Mouse (Mus musculus) left cerebral cortex, adult 9 months (tissue): ENCODE results near the gene Ace3.

ENCODE experiments used
- DNase-seq, 2 experiments: peaks; one replicate each; pipeline ENCODE4 v3.0.0; 2022; ENCODE audit warnings: low spot score in 2 of 2

The Ace3 gene

DNA sequence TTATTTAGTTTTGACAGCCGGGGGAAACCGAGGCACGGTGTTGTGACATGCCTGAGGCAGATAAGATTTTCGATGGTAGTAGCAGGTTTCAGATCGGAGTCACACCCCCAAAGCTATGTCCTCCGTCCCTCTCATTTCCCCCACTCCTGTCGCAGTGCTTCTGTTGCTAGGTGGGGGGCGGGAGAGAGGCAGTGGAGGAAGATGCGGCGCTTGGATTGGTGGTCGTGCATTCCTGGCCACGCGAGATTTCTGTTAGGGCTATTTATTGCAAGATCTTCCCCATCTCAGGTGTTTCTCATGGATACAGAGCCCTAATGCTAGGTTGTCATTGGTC is 42.9 kb downstream of the Ace3 start:
- peak; percentile 76 to 82 for DNase-seq

DNA sequence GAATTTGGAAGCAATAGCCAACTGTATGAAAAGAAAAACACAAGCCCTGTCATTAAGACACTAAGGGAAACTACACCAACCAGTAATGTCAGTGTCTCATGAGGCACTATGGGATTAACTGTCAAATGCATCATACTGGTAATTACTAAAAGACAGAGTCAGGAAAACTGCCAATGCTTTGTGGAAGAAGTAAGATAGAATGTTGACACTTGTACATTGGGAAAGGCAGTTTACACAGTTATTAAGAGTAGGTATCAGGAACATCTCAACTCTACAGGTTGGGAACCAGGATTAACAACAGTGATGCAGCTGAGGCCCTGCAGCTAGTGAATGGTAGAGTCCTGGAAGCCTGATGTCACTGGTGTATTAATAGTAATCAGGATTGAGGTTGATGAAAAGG is 49.9 kb downstream of the Ace3 start:
- DNase-seq = no peak

DNA sequence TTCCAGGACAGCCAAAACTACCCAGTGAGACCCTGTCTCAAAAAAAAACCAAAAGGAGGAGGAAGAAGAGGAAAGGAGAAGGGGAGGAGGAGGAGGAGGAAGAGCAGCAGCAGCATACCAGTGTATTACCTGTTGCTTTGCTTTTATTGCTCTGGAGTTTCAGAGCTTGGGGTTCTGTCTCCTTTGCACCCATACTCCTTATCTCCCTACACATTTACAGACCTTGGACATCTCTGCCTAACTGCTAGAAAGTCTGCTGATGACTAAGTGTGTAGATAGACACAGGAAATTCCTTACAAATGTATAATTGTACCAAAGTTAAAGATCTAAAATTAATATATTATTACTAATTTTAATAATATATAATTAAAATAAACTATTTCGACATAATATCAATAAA is 50.8 kb downstream of the Ace3 start:
- DNase-seq = no peak

DNA sequence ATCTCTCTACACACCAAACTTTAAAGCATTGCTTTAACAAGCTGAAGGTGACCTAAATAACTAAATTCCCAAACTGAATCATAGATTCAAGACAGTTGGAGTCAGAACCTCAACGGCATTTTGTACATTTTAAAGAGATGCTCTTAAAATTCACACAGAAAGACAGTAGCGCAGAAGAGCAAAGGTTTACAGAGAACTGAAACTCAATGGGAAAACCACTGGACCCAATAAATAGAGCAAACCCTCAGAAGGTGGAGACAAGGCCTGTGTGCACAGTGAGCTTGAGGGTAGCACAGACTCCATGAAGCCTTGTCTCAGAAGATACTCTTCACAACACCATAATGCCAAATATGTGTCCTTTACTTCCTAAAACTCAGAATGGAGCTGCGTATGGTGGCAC is 51.3 kb downstream of the Ace3 start:
- DNase-seq = no peak

DNA sequence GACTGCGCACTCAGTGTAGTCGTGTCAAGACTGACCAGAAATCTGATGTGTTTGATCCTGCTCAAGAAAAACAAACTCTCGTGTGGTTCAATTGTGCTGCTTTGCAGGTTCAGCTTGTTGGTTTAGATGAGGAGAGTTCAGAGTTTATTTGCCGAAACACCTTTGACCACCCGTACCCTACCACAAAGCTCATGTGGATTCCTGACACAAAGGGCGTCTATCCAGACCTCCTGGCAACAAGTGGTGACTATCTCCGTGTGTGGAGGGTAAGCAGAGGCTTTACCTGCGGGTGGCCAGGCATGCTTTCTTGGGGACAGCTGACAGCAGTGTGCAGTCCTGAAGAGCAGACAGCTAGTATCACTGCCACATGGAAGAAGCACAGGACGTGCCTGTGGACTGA is 52.1 kb downstream of the Ace3 start:
- DNase-seq = no peak

DNA sequence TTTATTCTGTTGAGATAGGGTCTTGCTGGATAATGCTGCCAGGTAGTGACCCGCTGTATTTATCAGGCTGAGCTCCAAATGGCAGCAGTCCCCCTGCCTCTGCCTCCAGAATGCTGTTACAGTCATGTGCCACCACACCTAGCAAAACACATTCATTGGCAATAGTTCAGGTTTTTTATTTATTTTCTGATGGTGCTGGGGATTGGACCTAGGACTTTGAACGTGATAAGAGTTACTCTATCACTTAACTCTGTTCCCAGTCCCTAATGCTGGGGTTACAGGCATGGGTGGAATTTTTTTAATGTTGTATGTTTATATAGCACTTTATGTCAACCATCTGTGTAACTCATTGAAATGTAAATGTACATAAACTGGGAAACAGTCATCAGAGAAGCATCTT is 59.4 kb downstream of the Ace3 start:
- no peak for DNase-seq

DNA sequence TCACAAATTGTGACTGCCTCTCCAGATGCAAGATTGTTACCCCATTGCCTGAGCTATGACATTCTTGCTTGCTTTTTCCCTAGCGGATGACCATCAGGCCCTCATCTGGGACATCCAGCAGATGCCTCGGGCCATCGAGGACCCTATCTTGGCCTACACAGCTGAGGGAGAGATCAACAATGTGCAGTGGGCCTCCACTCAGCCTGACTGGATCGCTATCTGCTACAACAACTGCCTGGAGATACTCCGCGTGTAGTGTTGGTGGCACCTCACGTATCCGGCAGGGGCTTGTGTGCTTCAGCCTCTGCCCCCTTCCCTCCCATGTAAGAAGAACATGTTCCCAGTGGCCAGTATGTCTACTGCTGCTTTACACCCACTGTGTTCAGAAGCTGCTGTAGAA is 60.1 kb downstream of the Ace3 start:
- no peak for DNase-seq
